Mouse (Mus musculus): Measurements from ENCODE around the gene Srsf4.
A peak's percentile ranks its signal among the peaks of the same experiment; 100 is the strongest.

The Srsf4 gene

DNA sequence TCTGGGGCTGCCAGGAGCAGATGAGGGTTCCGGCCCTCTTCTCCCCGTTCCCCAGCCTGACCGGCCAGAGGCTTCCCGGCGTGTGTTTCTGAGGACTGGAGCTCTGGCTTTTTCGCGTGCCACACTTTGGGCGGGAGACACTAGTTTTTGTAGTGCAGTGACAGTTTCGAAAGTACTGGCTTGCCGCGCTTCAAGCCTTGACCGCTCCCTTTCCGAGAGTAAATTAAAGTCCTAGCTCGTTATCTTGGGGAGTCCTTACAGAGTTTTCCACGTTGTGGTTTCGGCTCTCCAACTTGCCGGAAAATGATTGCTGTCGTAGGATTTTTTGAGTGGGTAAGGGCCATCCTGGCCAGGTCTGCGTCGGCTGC is 736 bp downstream of the Srsf4 start:
- no peak for DNase-seq

DNA sequence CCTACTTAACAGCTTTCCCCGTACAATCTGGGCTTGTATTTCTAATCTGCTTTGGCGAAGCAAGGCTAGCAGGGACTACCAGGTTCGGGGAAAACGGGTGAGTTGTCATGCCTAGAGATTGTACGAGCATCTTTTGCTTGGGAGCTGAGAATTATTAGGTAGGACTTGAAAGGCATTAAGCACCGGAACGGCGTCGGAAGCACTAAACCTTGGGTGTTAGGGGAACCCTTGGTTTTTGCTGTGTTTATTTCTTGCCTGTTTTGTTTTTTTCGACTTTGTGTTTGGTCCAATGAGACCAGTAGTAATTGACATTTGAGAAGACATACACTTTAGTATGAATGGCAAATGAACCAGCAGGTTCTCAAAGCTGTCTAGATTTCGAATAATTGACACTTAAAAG is 1.1 kb downstream of the Srsf4 start:
- DNase-seq: no peak

DNA sequence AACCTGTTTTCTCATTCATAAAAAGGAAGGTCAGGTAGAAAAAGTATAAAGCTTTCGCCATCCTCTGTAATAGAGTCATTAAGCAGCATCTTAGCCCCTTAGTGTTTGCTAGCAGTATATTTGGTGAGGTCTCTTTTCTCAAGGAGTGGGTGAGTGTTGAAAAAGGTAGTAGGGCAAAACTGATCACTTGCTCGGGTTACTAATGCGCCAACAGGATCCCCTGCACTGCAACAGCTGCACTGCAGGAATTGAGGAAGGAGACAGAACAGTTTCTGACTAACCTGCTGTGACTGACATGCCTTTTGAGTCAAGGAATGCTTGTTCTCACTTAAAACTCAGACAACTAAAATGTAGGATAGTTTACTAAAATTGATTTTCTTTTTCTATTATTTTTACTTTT is 1.8 kb downstream of the Srsf4 start:
- no peak for DNase-seq

DNA sequence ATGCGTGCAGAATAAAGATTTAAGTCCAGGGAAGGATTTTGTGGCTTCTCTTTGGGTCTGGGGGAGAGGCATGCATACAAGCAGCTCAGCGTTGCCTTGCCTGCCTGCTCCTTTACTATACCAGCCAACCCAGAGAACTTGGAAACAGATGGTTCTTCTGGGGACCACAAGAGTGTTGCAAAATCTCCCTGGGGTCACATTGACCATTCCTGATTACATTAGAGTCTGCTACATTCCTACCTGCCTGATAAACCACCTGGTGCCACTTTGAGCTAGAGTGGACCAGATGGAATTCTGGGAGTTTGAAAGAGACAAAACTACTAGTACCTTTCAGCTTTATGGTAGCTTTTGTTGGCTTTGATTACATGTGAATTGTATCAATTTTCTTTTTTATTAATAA is 3.4 kb downstream of the Srsf4 start:
- no peak for DNase-seq

DNA sequence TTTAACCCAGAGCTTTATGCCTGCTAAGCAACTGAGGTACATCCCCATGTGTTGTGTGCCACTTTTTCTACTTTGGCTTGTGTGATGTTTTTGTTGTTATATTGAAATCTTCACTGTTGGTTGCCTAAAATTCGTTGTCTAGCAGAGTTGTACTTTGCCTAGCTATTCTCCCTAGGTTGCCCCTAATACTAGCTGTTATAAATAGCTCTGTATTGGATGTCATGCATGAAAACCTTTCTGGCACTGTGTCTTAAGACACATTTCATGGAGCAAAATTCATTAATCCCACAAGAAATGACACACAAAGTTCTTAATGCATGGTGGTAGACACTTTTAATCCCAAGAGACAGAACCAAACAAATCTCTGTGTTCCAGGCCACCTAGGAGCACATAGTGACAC is 6.3 kb downstream of the Srsf4 start:
- DNase-seq: no peak

DNA sequence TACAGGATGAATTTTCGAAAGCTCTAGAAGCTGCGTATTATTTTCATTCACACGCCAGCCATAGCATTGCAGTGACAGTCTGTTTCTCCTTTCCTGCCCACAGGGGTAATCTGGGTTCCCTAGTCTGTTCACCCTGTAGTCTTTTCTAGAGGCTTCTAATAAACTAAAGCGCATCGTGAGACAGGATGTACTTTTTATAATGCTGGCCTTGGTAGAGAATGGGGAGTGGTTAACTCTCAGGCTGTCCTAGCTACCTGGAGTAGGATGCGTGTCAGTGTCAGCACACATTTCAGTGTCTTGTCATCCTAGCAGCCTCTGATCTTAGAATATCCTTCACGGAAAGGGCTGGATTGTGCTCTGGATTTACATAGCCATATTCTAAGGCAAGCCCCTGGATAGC is 7.9 kb downstream of the Srsf4 start:
- no peak for DNase-seq

DNA sequence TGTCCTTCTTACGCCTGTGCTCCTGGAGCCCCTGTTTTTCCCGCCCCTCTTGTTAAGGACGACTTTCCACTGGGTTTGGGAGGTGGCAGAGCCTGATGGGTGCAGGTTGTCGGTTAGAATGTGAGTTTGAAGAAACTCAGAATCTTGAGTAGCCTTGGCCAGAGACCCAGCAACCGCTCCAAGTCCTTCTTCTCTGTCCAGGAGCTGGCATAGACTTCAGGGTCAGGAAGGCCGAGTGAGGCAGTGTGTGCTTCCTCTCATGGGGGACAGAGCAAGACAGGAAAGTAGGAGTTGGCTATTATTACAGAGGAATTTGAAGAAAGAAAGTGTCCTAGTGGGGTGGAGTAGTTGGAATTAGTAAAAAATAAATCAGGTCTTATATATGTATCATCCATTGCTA is 10.2 kb downstream of the Srsf4 start:
- no peak for DNase-seq

DNA sequence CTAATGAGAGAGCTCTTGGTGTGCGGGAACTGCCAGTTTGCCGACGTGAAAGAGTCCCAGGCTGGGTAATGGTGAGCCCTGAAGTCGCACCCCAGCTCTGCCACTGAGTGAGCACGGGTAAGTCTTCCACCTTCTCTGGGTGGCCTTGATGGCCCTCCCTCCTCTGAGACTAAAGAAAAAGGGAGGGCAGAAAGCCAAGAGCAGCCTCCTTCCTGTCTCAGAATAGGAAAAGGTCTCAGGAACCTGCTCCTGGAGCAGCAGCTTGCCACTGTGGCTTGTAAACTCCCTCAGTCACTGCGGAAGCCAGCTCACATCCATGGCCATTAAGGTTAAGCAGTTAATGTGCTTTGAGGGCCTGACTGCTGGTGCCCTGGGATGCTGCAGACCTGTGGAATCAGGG is 12.0 kb downstream of the Srsf4 start:
- DNase-seq: no peak

DNA sequence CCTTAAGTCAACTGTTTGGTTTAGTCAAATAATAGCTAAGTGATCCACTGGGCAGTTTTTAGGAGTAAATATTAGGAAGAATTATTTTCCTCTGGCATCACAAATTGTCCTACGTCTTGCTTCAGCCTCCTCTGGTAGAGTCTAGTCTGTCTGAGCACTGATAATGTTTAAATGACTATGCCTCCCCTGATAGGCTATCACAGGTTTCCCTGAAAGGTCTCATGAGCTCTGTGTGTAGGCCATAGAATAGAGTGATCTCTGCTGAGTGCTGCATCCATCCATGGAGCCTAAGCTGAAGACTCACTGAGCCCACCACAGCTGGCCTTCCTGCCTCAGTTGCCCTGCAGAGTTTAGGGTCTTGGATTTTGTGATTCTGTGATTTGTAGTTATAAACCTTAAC is 15.1 kb downstream of the Srsf4 start:
- DNase-seq: no peak

DNA sequence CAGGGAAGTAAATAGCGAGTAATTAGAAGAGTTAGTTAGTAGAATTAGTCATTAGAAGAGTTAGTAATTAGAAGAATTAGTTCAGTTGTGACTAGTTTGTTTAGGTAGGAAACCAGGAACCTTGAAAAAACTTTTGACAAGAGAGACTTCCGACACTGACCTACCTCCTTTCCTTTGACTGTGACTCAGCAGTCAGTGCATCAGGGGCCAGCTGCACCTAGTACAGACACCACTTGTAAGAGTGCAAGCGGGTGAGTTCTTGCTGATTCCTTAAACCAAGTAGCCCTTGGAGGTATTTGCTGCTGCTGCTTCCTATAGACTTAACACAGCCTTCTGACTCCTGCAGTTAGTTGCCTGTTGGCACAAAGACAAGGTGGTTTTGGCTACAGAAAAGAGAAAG is 17.3 kb downstream of the Srsf4 start:
- DNase-seq: no peak

DNA sequence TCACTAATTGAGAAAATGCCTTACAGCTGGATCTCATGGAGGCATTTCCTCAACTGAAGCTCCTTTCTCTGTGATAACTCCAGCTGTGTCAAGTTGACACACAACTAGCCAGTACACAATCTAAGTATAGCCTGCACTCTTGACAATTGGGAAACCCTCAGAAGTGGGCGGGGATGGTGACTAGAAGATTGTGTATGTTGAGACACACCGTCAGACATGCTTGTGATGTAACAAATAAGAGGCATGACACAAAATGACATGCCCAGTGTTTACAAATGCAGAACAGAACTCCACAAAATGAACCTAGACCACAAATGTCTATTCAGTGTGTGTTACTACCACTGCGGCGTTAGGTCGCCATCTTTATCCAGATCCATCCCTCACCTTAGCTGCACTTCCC is 23.7 kb downstream of the Srsf4 start:
- no peak for DNase-seq

DNA sequence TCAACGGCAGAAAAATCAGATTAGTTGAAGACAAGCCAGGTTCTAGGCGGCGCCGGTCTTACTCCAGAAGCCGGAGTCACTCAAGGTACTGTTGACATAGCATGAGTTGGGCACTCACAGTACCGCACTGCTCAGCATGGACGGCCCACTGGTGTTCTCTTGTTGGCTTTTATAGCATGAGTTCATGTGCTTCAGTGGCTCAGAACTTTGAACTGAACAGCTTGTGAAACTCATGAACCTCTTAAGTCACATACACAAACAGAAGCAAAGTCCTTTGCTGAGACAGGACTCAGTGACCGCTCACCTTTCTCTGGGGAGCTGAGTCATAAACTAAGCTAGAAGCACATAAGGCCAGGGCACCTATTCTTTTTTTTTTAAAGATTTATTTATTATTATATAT is 24.4 kb downstream of the Srsf4 start:
- peak; percentile 76 to 84 for DNase-seq

DNA sequence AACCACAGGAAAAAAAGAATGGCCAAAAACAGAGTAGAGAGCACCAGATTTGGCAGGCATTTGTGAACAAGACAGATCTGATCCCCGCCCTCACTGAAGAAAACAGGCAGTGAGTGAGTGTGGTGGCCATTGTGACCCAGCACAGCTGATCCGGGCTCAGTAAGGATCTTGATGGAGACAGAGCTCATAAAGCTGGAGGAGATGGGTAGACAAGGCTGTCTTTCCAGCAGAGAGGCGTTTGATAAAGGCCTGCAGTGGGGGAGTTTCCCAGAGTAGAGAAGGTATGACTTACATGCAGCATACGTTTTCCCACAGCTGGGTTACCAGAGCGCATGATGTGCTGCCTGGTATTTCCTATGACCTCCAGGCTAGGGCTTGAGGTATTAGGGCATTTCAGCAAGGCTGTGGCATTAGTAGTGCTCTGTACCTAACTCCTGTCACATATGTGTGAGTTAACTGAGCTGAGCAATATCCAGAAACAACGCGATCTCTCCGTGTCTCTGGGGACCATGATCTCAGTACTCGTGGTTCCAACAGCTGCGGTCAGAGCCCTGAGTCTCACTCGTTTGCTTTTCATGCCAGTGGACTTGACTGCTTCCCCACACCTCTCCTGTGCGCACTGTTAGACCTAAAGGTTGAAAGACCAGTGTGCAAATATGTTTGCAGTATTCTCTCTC is 25.2 kb downstream of the Srsf4 start:
- DNase-seq: no peak

DNA sequence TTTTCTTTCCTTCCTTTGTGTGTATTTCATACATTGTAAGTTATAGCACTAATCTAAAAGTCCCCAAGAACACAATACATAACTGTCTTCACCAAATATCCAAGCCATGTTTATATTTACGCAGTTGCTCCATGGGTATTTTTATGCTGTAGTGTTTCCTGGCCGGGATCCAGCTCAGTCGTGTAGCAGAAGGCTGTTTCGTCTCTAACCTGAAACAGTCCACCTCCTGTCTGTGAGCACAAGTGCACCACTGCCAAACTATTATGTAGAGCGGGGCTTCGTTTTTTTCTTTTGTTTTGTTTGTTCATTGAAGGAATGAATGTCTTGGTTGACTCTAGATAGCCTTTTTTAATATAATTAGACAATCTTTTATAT is 25.8 kb downstream of the Srsf4 start:
- no peak for DNase-seq

DNA sequence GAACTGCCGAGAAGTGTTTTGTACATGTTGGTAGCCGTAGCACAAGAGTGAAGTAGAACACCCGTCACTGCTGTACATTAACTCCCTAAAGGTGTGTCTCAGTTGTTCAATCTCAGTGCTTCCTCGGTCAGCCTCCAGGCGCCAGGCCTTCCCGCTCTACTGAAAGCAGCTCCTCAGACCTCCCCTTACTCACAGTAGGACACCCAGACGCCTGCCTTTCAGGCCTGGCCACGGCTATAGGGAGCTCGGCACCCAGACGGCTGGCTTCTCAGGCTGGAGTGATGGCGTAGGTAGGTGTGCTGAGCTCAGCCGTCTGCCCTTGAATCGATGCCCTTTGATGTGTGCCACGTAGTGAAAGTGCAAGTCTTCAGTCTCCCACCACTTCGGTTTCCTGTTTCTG is 27.7 kb downstream of the Srsf4 start:
- DNase-seq: no peak

DNA sequence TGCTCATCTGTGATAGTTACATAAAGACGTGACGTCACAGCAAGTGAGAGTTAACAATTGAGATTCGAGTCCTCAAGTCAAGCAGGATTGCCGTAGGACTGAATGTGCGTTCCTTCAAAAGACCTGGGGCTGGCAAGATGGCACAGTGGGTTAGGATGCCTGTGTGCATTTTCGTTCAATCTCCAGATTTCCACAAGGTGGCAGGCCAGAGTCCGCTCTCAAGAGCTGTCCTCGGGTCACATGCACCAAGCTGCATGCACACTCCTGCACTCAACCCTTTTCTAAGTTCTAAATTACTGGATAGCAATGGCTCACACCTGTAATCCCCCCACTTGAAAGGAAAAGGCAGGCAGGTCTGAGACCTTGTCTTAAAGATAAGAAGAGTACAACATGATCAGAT is 31.1 kb downstream of the Srsf4 start:
- peak in 1 of 2 experiments; percentile 72 for DNase-seq

DNA sequence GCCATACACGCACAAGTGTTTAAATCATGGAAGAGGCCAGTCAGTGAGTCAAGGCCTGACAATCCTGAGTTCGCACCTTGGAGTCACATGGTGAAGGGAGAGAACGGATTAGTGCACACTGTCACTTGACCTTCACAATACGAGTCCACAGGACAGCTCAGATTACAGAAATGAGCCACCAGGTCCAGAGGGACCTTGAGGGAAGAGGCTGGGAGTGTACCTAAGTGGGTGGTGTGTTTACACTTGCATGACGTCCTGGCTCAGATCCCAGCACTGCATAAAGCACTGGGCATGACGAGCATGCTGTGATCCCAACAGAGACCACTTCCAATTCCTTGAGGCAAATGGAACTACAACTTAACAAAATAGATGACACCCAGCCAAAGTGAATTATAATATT is 33.0 kb downstream of the Srsf4 start:
- no peak for DNase-seq

DNA sequence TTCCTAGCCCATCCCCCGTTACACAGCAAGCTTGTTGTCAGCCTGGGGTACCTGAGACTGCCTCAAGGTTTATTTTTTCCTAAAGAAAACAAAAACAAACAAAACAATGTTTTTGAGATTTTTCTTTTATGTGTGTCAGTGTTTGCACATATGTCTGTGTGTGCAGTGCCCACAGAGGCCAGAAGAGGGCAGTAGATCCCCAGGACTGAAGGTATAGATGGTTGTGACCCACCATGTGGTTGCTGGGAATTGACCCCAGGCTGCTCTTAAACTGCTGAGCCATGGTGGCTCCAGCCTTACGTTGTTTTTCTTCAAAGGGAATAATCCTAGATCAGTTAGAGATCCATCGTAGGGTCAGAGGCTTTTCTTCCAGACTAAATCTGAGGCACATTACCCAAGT is 34.5 kb downstream of the Srsf4 start:
- no peak for DNase-seq

DNA sequence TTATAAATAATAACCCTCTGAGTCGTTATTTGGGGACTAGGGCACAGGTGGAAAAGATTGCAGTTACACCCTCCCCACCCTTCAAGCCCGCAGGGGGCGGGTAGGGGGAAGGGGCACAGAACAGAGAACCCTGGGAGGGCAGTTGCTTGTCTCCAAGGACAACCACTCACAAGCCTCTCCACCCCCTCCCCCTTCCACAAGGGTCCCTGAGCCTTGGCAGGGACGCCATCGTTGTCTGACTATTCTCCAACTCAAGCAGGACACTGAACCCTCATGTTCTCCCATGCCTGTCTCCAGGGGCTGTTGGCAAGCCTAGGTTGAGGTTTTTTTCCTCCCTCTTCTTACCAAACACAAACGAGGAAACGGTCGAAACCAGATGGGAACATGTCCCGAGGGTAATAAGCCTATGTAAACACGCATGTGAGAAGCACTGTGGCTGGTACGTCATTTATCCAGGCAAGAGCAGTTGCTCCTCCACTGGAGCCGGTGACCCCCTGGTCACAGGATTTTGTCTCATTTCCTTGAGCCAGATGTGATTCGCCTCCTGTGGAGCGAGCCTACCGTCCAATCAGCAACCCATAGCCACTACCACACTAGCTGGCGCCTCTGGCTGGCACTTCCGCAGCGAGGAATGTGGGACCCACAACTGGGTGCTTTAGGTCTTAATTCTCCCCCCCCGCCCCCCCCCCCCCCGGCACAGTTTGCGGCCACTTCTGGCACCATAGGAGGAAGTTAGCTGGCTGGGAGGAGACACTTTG is 37.0 kb downstream of the Srsf4 start:
- DNase-seq: no peak

DNA sequence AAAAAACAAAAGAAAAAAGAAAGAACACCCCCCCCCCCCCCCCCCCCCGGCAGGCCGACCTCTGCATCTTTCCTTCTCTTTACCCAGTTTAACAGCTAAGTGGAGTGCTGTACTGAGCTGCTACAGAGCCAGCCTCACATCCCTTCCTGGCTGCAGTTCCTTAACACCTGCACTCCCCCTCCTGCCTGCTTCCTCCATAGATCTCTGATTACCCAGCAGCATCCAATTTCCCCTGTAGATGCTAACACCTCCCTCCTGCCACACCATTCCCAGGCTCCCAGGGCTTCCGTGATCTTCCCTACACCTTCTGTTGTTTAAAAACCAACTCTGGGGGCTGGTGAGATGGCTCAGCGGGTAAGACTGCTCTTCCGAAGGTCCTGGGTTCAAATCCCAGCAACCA is 38.1 kb downstream of the Srsf4 start:
- DNase-seq: no peak

DNA sequence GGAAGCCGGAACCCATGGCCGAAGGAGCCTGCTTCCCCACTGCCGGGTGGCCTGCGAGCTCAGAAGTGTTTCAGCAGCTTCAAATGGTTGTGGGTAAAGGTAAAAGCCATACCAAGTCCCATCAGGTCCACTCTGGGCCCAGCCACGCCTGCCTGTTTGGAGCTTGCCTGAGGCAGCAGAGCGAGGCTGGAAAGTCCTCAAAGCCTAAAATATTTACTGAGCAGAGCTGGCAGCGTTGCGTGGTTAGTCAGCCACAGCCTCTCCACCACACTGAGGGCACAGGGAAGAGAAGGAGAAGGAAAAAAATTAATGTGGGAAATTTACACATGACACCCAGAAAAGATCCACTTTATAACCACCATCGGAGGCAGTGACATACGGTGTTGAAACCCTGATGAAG is 40.1 kb downstream of the Srsf4 start:
- no peak for DNase-seq

DNA sequence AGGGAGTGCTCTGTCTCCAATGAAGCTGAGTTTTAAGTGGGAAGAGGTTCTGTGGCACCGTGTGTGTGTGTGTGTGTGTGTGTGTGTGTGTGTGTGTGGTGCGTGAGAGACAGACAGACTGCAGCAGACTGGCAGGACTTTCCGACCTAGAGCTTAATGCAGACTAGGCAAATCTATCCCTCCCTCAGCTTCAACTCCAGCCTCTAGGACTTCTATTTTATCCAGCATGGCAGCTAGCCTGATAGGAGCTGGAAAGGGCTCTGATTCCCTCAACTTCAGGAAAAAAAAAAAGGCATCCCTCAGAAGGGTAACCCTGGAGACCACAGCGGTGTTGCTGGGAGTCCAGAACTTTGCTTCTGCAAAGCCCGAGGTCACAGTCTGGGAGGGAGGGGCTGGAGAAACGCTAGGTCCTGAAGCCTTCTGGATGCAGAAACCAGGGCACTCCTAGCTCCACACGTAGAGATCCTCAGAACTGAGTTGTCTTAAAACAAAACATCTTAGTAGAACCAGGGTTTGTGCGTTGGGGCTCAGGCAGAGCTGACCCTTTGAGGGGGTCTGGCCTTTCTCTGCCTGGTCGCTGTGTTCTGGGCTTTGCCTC is 40.7 kb downstream of the Srsf4 start:
- no peak for DNase-seq

DNA sequence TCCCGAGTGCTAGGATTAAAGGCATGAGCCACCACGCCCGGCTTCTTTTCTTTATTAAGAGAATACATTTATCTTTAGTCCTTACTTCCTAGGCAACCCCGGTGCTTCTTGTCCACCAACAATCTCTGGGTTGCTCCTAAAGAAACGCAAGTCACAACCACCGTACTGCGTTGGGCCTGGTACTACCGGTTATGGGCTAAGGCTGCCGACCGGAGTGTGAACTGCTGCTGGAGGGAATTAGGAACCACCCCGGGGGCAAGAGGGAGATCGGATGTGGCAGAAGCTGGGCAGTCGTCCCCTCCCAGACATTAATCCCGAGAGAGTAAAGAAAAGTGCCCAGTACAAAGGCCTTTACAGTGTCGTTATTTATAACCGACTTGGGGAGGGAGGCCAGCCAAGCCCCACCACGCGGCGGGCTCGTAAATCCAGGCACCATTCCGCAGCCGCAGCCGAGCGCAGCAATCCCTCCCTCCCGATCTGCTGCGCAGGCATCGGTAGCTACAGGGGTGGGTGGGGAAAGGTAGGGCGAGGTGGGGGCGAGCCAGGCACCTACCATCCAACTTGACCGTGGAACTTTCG is 41.6 kb downstream of the Srsf4 start:
- DNase-seq: peak in 1 of 2 experiments; percentile 52

DNA sequence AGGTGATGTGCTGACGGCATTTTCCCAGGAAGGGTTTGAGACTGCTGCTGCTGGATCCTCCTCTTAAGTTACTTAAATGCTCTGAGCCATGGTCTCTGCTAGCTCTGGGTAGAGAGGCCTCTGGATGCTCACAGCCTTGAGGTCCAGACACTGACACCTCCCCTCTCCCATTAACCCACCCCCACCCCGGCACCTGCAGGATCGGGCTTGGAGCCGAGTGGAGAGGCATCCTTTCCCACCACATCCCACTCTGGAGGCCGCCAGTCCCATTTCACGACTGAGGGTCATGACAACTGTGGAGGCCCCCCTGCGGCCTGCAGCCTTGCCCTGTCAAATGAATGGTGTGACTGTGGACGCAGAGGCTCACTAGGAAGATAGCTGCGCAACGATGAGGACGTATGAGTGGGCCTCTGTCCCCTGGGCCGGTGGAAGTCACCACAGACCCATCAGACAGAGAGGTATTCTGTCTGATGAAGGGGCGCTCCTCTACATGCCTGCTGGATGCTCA is 42.5 kb downstream of the Srsf4 start:
- DNase-seq: no peak
